Mouse (Mus musculus) lung, embryonic 16.5 days (tissue): Measurements from ENCODE around the gene Six4. TPM values are rescaled to one million over a fixed set of nuclear protein-coding genes. Genes with fewer than 3 reads are reported as not detected.
"Not testable (repeated sequence)": the region's sequence is repeated elsewhere in the genome, so short reads cannot be mapped to it uniquely, and the experiment has no call there.

ENCODE experiments used
- ATAC-seq: fragments of 200-750 bp; cut with Nextera tagmentation; 2 replicates; pipeline ENCODE4 v1.8.0; 2017; ENCODE audit warnings: low read depth, mild to moderate bottlenecking, moderate library complexity
- H3K27ac ChIP-seq: fragments of 300-500 bp; sonication (generic); 2 replicates; pipeline ENCODE4 v1.5.1; 2014; ENCODE audit warnings: mild to moderate bottlenecking, control low read depth, low read length
- H3K27me3 ChIP-seq: fragments of 300-500 bp; sonication (generic); 2 replicates; pipeline ENCODE4 v1.6.1; 2014; ENCODE audit warnings: low read depth, low read length, mixed read lengths; ENCODE audit not compliant: control insufficient read depth, insufficient read depth
- H3K36me3 ChIP-seq: fragments of 300-500 bp; sonication (generic); 2 replicates; pipeline ENCODE4 v1.6.1; 2014; ENCODE audit warnings: low read length; ENCODE audit not compliant: control insufficient read depth, insufficient read depth
- H3K4me1 ChIP-seq: fragments of 300-500 bp; sonication (generic); replicated peaks from 2 replicates; pipeline ENCODE4 v1.6.1; 2014; ENCODE audit warnings: low read length, mixed read lengths; ENCODE audit not compliant: control insufficient read depth, insufficient read depth
- H3K4me2 ChIP-seq: fragments of 300-500 bp; sonication (generic); 2 replicates; pipeline ENCODE4 v1.6.1; 2014; ENCODE audit warnings: low read depth, low read length, control low read depth
- H3K4me3 ChIP-seq: fragments of 300-500 bp; sonication (generic); 2 replicates; pipeline ENCODE4 v1.5.1; 2014; ENCODE audit warnings: mild to moderate bottlenecking, low read length, control low read depth
- H3K9ac ChIP-seq: fragments of 300-500 bp; sonication (generic); 2 replicates; pipeline ENCODE4 v1.6.1; 2014; ENCODE audit warnings: low read length, control low read depth
- H3K9me3 ChIP-seq: fragments of 300-500 bp; sonication (generic); 2 replicates; pipeline ENCODE4 v1.6.1; 2016; ENCODE audit warnings: low read length; ENCODE audit not compliant: control insufficient read depth
- WGBS: fragments of 180-500 bp; shearing (Covaris S2); extraction: QIAGEN DNeasy Blood & Tissue Kit; methylation state at CpG from one replicate; pipeline ENCODE4 v1.1.7; 2014; 5-methylcytosine and 5-hydroxymethylcytosine counted together
- polyA plus RNA-seq: library from polyadenylated mRNA; unstranded; fragments of >200 nt; fragmentation: Nextera tagmentation; extraction: Ambion mirVana; gene quantifications from 2 replicates; pipeline ENCODE4 v1.2.1, GENCODE M21; 2015

Gene Six4
- polyA plus RNA-seq: 1.9 and 2.2 TPM in 2 replicates

DNA sequence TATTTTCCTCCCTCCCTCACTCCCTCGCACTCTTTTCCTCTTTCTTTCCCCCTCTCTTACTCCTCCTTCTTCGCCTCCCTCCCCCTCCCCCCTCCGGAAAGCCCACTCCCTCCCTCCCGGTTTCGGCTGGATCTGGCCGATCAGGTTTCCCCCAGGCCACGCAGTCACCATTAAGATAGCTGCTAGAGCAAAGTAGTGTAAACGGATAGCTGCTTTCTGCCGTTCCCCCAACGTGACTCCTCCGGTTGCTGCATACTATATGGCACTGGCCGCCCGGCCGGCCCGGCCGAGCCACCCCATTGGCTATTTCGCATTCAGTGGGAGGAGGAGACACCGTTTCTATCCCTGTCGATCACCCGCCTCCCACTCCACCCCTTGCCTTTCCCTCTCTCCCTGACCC, at the start of gene Six4:
Gene Six4, minus strand, starts transcription at position 261 of the 400 bp plus-strand sequence.
- peaks cover 3% of the 10 kb centered on the region for H3K27me3 ChIP-seq
- peak within 1 kb of the TSS; percentile 99 for H3K4me2 ChIP-seq
- peak within 1 kb of the TSS; percentile 84 for H3K27ac ChIP-seq
- H3K4me1 ChIP-seq: peaks cover 8% of the 10 kb centered on the region
- H3K9me3 ChIP-seq: no peaks in the 10 kb centered on the region
- no peaks in the 10 kb centered on the region for H3K36me3 ChIP-seq
- under 1% methylated on average over 20 of the region's 20 CpGs for WGBS
- ATAC-seq: peak; percentile 88
- H3K9ac ChIP-seq: peak within 1 kb of the TSS; percentile 76
- H3K4me3 ChIP-seq: peak within 1 kb of the TSS; percentile 77

DNA sequence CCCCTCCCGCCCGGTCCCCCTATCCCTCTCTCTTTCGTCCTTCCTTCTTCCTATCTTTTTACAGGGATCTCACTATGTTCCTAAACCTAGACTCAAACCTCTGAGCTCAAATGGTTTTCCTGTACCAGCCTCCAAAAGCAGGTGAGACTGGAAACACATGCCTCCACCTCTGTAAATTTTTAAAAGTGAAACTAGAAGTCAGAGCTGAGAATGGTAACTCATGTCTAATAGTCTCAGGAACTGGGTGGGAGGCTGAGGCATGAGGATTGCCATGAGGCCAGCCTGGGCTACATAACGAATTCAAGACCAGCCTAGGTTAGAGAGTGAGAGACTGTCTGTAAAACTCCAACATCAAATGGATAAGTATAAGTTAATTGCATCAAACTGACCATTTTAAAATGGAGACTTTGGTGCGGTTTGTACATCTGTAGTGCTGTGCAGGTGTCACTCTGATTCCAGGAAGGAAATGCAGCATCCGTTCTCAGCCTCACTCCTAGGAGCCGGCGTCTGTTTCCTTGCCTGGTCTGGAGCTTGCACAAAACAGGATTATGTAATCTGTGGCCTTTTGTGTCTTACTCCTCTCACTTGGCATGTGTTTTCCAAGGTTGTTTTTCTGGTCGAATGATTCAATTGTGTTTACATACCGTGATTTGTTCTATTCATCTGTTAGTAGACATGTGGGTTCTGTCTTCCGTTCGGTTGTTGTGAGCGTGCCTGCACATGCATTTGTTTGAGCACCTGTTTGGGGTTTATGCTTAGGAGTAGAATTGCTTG, 49.3 kb upstream of the Six4 start:
- Histone ChIP-seq H3K36me3 (no peaks in the 10 kb centered on the region), H3K4me2 (no peak overlapping the region), H3K4me3 (no peak overlapping the region), H3K9ac (no peak overlapping the region), H3K9me3 (no peaks in the 10 kb centered on the region), H3K27ac (no peak overlapping the region), H3K4me1 (peaks cover 8% of the 10 kb centered on the region), H3K27me3 (no peaks in the 10 kb centered on the region)
- no peak for ATAC-seq
- 81% methylated on average over 13 of the region's 13 CpGs for WGBS

DNA sequence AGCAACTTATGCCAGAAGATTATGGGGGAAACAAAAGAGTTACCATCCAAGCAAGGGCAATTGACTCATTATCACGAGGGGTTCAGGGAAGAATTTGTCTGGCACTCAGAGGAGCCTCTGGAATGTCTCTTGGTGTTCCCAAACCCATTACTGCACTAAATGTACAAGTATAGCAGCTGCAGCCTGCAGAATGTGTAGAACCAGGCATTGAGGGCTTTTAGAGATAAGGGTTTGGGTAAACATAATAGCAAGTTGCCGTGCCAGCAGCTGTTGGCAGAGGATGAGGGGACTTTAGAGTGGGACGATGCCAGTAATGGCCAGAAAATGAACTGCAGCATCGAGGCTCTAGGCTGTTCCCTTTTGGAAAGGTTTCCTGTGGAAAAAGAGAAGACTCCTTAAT, 47.1 kb upstream of the Six4 start:
- Histone ChIP-seq H3K4me2 (no peak overlapping the region), H3K27ac (no peak overlapping the region), H3K27me3 (no peaks in the 10 kb centered on the region), H3K36me3 (no peaks in the 10 kb centered on the region), H3K9ac (no peak overlapping the region), H3K4me3 (no peak overlapping the region), H3K4me1 (peaks cover 8% of the 10 kb centered on the region), H3K9me3 (no peaks in the 10 kb centered on the region)
- 18% methylated on average over 4 of the region's 4 CpGs for WGBS
- ATAC-seq: peak; percentile 86

DNA sequence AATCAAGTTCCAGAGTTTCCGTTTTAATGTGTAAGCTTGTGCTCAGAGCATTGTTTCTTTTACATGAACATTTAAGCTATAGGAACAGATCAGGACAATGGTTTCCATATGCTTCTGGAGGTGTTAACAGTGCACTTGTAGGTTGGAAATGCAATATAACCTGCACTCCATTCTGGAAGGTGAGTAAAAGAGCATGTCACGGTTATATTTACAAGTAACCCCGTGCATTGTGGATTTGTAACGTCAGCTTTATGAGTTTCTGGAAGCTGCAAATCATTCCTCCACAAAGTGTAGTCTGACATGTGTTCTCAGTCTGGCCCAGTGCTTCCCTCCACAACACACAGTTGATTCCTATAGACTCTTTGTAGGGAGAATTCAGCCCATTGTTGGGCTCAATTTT, 40.9 kb upstream of the Six4 start:
- no peak overlapping the region for H3K4me3 ChIP-seq
- WGBS: 88% methylated on average over 4 of the region's 4 CpGs
- H3K4me1 ChIP-seq: no peaks in the 10 kb centered on the region

DNA sequence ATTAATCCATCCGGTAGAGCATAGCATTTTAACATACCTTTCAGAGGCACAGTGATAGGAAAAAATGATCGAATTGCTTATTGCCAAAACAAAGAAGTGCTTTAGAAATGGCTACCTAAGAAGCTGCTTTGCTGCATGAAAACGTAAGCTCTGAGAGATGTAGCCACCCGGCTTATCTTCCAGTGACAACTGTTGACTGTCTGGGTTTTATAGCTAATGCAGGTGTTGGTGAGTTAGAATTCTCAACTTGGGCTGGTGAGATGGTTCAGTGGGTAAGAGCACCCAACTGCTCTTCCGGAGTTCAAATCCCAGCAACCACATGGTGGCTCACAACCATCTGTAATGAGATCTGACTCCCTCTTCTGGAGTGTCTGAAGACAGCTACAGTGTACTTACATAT, 37.8 kb upstream of the Six4 start:
- not testable (repeated sequence) for H3K4me3 ChIP-seq, H3K27me3 ChIP-seq, H3K27ac ChIP-seq, H3K36me3 ChIP-seq, H3K9ac ChIP-seq, H3K9me3 ChIP-seq, ATAC-seq, H3K4me2 ChIP-seq, H3K4me1 ChIP-seq
- 88% methylated on average over 5 of the region's 5 CpGs for WGBS

More for the DNA sequence above, 40.9 kb upstream of the Six4 start:
- no peak for ATAC-seq
- no peaks in the 10 kb centered on the region for H3K36me3 ChIP-seq
- H3K9me3 ChIP-seq: no peaks in the 10 kb centered on the region
- no peak overlapping the region for H3K4me2 ChIP-seq
- no peaks in the 10 kb centered on the region for H3K27me3 ChIP-seq
- no peak overlapping the region for H3K9ac ChIP-seq
- no peak overlapping the region for H3K27ac ChIP-seq

DNA sequence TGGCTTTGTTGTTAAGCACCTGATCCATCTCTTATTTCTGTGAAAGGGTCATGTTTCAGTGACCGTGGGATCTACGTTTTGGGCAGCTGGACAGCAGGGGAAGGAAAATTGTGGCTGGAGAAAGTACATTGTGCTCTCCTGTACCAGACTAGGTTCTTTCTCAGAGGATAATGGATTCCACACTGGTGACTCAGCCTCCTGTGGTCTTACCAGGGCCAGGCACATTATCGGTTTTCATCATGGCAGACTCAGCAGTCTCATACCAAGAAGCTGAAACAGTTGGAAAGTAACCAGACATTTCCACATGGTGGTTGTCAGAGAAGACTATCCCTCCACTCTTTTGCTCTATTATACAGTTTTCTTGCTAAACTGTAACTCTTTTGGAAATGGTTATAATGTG, 34.0 kb upstream of the Six4 start:
- no peaks in the 10 kb centered on the region for H3K36me3 ChIP-seq
- no peaks in the 10 kb centered on the region for H3K4me1 ChIP-seq
- H3K9ac ChIP-seq: no peak overlapping the region
- H3K4me2 ChIP-seq: no peak overlapping the region
- H3K4me3 ChIP-seq: no peak overlapping the region
- H3K27ac ChIP-seq: no peak overlapping the region
- H3K9me3 ChIP-seq: no peaks in the 10 kb centered on the region
- no peak for ATAC-seq
- WGBS: 50% methylated on average over 3 of the region's 3 CpGs
- H3K27me3 ChIP-seq: no peaks in the 10 kb centered on the region

DNA sequence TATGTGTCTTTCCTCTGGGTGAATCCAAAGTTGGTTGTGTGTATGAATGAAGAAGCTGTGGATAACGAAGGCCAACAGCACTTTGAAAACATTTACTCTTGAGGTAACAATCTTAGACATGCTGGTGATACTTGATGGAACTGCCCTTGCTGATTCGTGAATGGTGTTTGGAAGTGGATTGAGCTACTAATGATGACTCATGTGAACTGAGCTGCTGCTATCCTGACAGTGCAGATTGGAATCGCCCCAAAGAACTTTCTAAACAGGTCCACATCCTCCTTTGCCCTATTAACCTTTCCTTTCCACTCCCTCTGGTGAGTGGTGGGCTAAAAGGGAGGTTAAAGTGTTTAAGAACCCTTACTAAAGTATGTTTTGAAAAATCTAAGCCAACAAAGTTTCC, 27.5 kb upstream of the Six4 start:
- no peaks in the 10 kb centered on the region for H3K9me3 ChIP-seq
- H3K27me3 ChIP-seq: no peaks in the 10 kb centered on the region
- H3K27ac ChIP-seq: no peak overlapping the region
- 71% methylated on average over 3 of the region's 3 CpGs for WGBS
- no peak for ATAC-seq
- no peak overlapping the region for H3K4me3 ChIP-seq
- H3K4me1 ChIP-seq: no peaks in the 10 kb centered on the region
- H3K4me2 ChIP-seq: no peak overlapping the region
- no peak overlapping the region for H3K9ac ChIP-seq
- no peaks in the 10 kb centered on the region for H3K36me3 ChIP-seq

DNA sequence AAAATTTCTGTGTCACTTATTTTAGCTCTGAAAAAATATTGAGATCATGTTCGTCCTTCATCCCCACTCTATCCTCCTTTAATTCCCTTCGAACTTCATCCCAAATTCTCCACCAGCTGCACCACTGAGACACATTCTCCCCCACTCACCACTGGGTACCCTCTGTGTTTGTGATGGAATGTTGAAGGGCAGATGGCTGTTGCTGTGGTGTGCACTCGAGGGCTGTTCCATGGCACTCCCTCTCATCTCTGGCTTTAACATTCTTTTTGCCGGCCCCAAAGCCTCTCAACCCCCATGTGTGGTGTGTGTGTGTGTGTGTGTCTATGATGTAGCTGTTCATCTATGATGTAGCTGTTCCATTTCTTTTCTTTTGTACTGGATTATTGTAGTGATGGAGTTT, 12.0 kb upstream of the Six4 start:
- Histone ChIP-seq H3K36me3 (no peaks in the 10 kb centered on the region), H3K4me2 (peak overlapping the region; percentile 23; the same call in 1 of the 2 replicates), H3K9me3 (no peaks in the 10 kb centered on the region), H3K27me3 (no peaks in the 10 kb centered on the region), H3K4me1 (peaks cover 9% of the 10 kb centered on the region), H3K4me3 (no peak overlapping the region), H3K9ac (no peak overlapping the region), H3K27ac (no peak overlapping the region)
- ATAC-seq: no peak; the same call in 1 of the 2 replicates
- WGBS: 60% methylated on average over 4 of the region's 4 CpGs

DNA sequence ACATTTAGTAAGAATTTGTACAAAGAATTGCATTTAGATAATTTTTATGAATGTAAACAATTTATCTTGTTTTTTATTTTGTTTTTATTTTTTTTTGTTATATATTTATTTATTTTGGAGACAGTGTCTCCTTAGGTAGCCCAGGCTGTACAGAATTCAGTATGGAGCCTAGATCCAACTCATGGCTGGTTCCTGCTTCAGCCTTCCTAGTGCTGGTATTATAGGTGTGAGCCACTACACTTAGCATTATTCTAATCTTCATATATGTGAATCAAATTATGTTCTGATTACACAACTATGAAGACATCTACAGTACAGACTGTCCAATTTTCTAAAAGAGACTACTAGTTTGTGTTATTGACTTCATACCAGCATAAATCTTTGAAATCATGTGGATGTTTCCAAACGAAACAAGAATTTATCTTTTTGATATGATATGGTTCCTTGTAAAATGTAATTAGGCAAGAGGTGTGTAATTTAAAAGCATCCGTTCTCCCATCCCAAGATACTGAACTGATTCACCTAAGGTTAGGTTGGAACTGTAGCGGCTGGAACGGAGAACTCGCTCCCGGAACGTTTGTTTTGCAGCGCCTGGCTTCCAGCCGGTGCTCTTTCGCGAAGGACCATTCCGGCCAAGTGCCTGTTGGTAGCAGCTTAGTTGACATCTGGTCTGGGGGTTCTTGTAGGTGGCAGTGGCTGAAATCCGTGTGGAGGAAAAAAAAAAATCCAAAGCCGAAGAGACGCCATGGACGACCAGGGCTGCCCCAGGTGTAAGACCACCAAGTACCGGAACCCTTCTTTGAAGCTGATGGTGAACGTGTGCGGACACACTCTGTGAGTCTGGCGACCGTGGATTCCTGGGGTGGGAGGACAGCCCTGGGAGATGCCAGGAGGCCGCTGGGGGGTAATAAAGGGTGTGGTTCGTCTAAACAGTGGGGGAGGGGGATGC, 10.1 kb upstream of the Six4 start, which contains the start of gene Mnat1:
Gene Mnat1, plus strand, starts transcription at position 625 of the 949 bp plus-strand sequence.
- H3K4me3 ChIP-seq: peak within 1 kb of the TSS; percentile 87
- no peaks in the 10 kb centered on the region for H3K36me3 ChIP-seq
- H3K4me1 ChIP-seq: peaks cover 9% of the 10 kb centered on the region
- WGBS: 2% methylated on average over 23 of the region's 23 CpGs
- peak within 1 kb of the TSS; percentile 64 for H3K27ac ChIP-seq
- H3K9ac ChIP-seq: peak within 1 kb of the TSS; percentile 83
- H3K27me3 ChIP-seq: no peaks in the 10 kb centered on the region
- peak; percentile 82 for ATAC-seq
- H3K4me2 ChIP-seq: peak within 1 kb of the TSS; percentile 66
- H3K9me3 ChIP-seq: no peaks in the 10 kb centered on the region
